Mouse (Mus musculus) embryonic facial prominence, embryonic 12.5 days (tissue): Measurements from ENCODE around the gene Mrpl37. TPM values are rescaled to one million over a fixed set of nuclear protein-coding genes. Genes with fewer than 3 reads are reported as not detected.
A peak's percentile ranks its signal among the peaks of the same experiment; 100 is the strongest.
"Not testable (repeated sequence)": the region's sequence is repeated elsewhere in the genome, so short reads cannot be mapped to it uniquely, and the experiment has no call there.

ENCODE experiments used
- ATAC-seq: fragments of 200-750 bp; cut with Nextera tagmentation; 2 replicates; pipeline ENCODE4 v1.8.0; 2017; ENCODE audit not compliant: insufficient number of reproducible peaks, insufficient read depth, low FRiP score, low TSS enrichment
- H3K27ac ChIP-seq: fragments of 300-500 bp; sonication (generic); 2 replicates; pipeline ENCODE4 v1.5.1; 2016; ENCODE audit warnings: mild to moderate bottlenecking
- H3K27me3 ChIP-seq: fragments of 300-500 bp; sonication (generic); 2 replicates; pipeline ENCODE4 v1.6.1; 2016; ENCODE audit warnings: mild to moderate bottlenecking, moderate library complexity
- H3K36me3 ChIP-seq: fragments of 300-500 bp; sonication (generic); 2 replicates; pipeline ENCODE4 v1.6.1; 2016; ENCODE audit warnings: mild to moderate bottlenecking
- H3K4me1 ChIP-seq: fragments of 300-500 bp; sonication (generic); 2 replicates; pipeline ENCODE4 v1.6.1; 2016
- H3K4me2 ChIP-seq: fragments of 300-500 bp; sonication (generic); replicated peaks from 2 replicates; pipeline ENCODE4 v1.6.1; 2016; ENCODE audit warnings: mild to moderate bottlenecking, moderate library complexity
- H3K4me3 ChIP-seq: fragments of 300-500 bp; sonication (generic); 2 replicates; pipeline ENCODE4 v1.5.1; 2016; ENCODE audit warnings: mild to moderate bottlenecking
- H3K9ac ChIP-seq: fragments of 300-500 bp; sonication (generic); 2 replicates; pipeline ENCODE4 v1.6.1; 2016; ENCODE audit warnings: mild to moderate bottlenecking, moderate library complexity
- H3K9me3 ChIP-seq: fragments of 300-500 bp; sonication (generic); 2 replicates; pipeline ENCODE4 v1.6.1; 2016; ENCODE audit warnings: mild to moderate bottlenecking, moderate library complexity
- WGBS: fragments of 180-500 bp; shearing (Covaris S2); methylation state at CpG from one replicate; pipeline ENCODE4 v1.1.7; 2016; 5-methylcytosine and 5-hydroxymethylcytosine counted together
- polyA plus RNA-seq: library from polyadenylated mRNA; unstranded; fragments of >200 nt; fragmentation: Nextera tagmentation; extraction: Ambion mirVana; gene quantifications from 2 replicates; pipeline ENCODE4 v1.2.1, GENCODE M21; 2016

Gene Mrpl37
- polyA plus RNA-seq = 96.9 and 100 TPM in 2 replicates

DNA sequence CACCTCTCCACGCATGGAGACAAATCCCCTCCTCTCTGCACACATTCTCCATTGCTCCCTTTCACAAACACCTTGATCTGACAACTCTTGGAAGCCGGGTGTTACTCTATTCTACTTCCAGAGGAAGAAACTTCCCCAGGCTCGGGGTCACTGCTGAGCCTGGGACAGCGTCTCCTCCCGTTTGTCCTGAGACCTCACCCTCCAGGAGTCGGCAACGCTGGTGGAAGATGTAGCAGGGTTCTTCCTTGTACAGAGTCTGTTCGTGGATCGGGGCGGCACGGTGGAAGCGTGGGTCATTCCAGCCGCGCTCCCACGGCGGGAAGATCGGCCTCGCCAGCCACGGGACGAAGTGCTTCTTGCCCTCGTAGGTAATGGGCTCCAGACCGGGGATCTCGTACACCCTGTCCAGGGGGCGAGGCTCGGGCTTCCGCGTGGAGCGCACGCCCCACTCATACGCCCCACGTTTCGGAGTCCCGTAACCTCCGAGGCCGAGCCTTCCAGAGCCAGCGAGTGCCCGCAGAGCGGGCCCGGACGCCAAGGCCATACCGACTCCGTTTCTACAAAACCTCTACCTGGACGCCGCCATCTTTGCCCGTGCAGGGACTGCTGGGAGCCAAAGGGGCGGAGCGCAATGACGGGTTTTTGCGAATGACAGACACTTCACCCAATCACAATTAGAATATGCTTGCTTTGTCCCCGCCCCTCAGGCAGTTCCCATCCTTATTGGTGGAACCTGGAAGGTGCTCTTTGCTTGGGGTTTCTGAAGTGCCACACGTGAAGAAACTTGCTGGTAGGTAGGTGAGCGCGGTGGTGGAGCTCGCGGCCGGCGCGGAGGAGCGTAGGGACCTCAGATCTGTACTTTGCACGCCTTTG lies at the start of gene Mrpl37, which contains the start of gene Cyb5rl:
TSS of gene Mrpl37 (minus strand) at position 617 of the 873 bp plus-strand sequence.
TSS of gene Cyb5rl (plus strand) at position 737 of the 873 bp plus-strand sequence.
- under 1% methylated on average over 60 of the region's 60 CpGs for WGBS
- Histone ChIP-seq H3K9ac (peak within 1 kb of the TSS; percentile 89), H3K36me3 (peaks cover 29% of the 10 kb centered on the region), H3K27me3 (no peaks in the 10 kb centered on the region), H3K9me3 (no peaks in the 10 kb centered on the region), H3K4me2 (peak within 1 kb of the TSS; percentile 98), H3K4me1 (peaks cover 17% of the 10 kb centered on the region), H3K4me3 (peak within 1 kb of the TSS; percentile 89), H3K27ac (peak within 1 kb of the TSS; percentile 71)
- peak; percentile 97 for ATAC-seq

DNA sequence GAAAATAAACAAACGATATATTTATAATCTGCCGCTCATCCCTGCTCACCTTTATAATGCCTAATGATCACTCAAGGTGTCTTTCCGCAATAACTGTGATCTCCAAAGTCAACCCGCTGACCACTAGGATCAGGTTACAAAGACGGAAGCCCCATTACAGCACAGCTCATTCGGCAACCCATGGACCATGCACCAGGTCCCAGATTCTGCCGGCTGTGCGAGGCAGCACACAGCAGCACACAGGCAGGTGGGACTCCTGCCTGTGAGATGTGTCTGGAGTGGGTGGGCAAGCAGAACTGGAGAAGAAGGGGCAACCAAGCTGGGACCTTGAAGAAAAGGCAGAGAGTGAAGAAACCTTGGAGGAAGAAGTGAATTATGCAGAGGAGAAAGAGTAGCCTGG lies 47.6 kb upstream of the Mrpl37 start:
- ATAC-seq = no peak
- Histone ChIP-seq H3K9ac (no peak overlapping the region), H3K27me3 (no peaks in the 10 kb centered on the region), H3K27ac (no peak overlapping the region), H3K4me1 (no peaks in the 10 kb centered on the region), H3K36me3 (no peaks in the 10 kb centered on the region), H3K4me3 (no peak overlapping the region), H3K9me3 (no peaks in the 10 kb centered on the region), H3K4me2 (no peak overlapping the region)
- 43% methylated on average over 8 of the region's 8 CpGs for WGBS

DNA sequence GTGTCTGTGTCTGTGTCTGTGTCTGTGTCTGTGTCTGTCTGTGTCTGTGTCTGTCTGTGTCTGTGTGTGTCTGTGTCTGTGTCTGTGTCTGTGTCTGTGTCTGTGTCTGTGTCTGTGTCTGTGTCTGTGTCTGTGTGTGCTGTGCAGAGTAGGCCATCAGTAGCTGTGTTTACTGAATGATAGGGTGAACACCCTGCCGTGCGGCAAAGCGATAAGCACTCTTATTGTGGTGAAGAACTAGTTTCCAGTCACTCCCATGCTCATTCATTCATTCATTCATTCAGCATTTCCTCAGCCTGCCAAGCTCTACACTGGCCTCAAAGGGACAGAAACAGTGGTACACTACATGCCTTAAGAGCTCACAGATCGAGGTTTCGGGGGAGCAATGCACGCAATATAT lies 42.5 kb upstream of the Mrpl37 start:
- H3K27me3 ChIP-seq, H3K27ac ChIP-seq, ATAC-seq, H3K9ac ChIP-seq, H3K9me3 ChIP-seq, H3K4me1 ChIP-seq, H3K4me2 ChIP-seq, H3K4me3 ChIP-seq, H3K36me3 ChIP-seq: not testable (repeated sequence)
- WGBS = 95% methylated on average over 6 of the region's 6 CpGs

DNA sequence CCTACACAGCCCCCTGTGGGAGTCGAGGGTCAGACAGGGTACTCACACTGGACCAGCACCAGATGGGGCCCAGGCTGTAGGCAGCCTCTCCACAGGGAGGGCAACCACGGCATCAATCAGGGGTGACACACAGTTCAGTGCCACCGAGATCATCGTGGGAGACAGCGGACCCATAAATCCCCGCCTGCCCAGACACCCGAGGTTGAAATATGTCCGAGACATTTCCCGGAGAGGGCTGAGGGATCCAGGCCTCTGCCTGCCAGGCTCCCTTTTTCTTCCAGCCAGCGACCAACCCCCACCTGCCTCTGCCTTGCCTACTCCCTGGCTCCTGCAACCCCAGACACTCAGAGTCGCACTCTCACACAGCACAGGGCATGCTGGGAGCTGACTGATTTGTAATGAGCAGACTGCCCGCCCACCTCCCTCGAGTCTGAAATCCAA lies 41.6 kb upstream of the Mrpl37 start:
- Histone ChIP-seq H3K4me3 (no peak overlapping the region), H3K4me2 (no peak overlapping the region), H3K9me3 (no peaks in the 10 kb centered on the region), H3K4me1 (peaks cover 8% of the 10 kb centered on the region; the same call in 1 of the 2 replicates), H3K27me3 (no peaks in the 10 kb centered on the region), H3K36me3 (no peaks in the 10 kb centered on the region), H3K27ac (peak overlapping the region; percentile 58; the same call in 1 of the 2 replicates), H3K9ac (no peak overlapping the region)
- no peak for ATAC-seq
- 45% methylated on average over 13 of the region's 13 CpGs for WGBS

DNA sequence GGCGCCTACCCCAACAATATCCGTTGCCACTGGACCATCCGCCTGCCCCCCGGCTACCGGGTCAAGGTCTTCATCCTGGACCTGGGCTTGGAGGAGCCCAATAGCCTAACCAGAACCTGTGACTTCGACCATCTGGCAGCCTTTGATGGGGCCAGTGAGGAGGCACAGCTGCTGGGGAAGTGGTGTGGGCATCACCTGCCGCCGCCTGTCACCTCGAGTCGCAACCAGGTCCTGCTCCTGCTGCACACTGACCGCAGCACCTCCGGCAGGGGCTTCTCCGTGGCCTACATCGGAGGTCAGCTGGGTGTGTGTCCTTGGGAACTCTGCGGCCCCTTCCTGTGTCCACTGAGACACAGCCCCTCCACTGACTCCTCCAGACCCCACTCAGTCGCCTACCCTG lies 40.1 kb upstream of the Mrpl37 start:
- Histone ChIP-seq H3K9me3 (no peaks in the 10 kb centered on the region), H3K9ac (no peak overlapping the region), H3K27me3 (no peaks in the 10 kb centered on the region), H3K4me2 (no peak overlapping the region), H3K4me1 (peaks cover 8% of the 10 kb centered on the region; the same call in 1 of the 2 replicates), H3K36me3 (no peaks in the 10 kb centered on the region), H3K4me3 (no peak overlapping the region), H3K27ac (no peak overlapping the region)
- 86% methylated on average over 16 of the region's 16 CpGs for WGBS
- no peak for ATAC-seq

DNA sequence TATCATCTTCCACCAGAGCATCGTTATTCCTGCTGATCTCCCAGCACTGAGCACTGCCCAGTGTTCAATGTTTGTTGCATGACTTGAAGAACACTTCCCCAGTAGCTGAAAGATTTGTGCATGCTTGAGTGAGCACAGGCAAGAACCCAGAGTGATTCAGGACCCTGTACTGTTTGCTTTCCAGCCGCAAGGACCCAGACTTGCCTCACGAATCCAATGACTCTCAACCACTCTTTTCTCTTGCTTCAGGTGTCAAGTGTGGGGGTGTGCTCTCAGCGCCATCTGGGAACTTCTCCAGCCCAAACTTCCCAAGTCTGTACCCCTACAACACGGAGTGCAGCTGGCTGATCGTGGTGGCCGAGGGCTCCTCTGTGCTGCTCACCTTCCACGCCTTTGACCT lies 35.6 kb upstream of the Mrpl37 start:
- WGBS = 71% methylated on average over 8 of the region's 8 CpGs
- H3K9ac ChIP-seq = no peak overlapping the region
- no peaks in the 10 kb centered on the region for H3K9me3 ChIP-seq
- ATAC-seq = no peak
- H3K27me3 ChIP-seq = no peaks in the 10 kb centered on the region
- 0 out of 2 replicates have a peak, but pooled peaks cover under 1% of the 10 kb centered on the region for H3K4me1 ChIP-seq
- no peak overlapping the region for H3K4me3 ChIP-seq
- H3K36me3 ChIP-seq = no peaks in the 10 kb centered on the region
- H3K4me2 ChIP-seq = no peak overlapping the region
- no peak overlapping the region for H3K27ac ChIP-seq

DNA sequence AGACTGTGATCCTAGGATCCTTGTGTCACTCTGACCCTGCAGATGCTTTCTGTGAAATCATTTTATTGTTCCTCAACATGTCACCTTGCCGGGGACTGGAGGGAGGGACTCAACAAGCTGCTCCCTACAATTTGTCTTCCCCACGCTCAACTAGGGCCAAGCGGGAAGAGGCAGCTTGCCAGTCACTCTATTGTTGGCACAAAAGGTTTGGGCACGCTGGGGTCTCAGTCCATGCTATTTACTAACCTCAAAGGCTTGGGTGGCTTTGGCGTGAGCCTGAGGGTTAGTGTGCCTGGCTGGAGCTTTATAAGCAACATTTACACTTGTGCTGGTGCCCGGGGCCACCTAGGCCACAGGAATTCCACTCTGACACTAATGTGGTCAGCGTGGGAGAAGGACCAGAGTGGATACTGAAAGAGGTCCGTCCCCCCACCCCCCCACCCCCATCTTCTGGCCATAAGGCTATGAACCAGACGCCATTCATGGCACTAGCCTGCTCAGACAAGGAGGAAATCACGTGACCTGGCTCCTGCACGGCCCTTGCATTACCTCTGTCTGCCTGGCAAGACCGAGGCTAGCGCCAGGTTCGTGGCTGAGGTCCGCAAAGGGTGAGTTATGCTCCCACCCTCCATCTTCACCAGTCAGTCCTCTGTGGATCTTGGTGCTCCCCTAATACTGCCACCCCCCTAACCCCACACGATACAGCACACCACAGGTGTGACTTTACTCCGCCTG lies 32.3 kb upstream of the Mrpl37 start:
- H3K9ac ChIP-seq = no peak overlapping the region
- WGBS = 76% methylated on average over 17 of the region's 17 CpGs
- H3K4me1 ChIP-seq = peaks cover 24% of the 10 kb centered on the region; the same call in 1 of the 2 replicates
- no peak overlapping the region for H3K4me2 ChIP-seq
- H3K4me3 ChIP-seq = no peak overlapping the region
- H3K27ac ChIP-seq = no peak overlapping the region
- H3K9me3 ChIP-seq = no peaks in the 10 kb centered on the region
- no peaks in the 10 kb centered on the region for H3K36me3 ChIP-seq
- no peaks in the 10 kb centered on the region for H3K27me3 ChIP-seq
- ATAC-seq = no peak

DNA sequence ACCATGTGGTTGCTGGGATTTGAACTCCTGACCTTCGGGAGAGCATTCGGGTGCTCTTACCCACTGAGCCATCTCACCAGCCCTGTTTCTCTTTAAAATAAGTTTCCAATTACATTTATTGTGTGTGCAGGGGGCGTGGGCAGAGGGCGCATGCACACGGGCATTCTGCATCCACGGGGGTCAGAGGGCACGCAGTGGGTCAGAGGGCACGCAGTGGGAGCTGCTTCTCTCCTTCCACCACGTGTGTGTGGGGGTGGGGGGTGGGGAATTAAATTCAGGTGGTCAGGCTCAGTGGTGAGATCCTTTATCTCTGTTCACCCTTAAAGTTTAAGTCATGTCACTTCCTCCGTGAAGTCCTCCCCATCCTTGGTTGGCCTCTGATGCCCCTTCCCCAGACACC lies 31.7 kb upstream of the Mrpl37 start:
- ATAC-seq = no peak
- no peak overlapping the region for H3K4me2 ChIP-seq
- no peak overlapping the region for H3K27ac ChIP-seq
- no peak overlapping the region for H3K4me3 ChIP-seq
- H3K36me3 ChIP-seq = no peaks in the 10 kb centered on the region
- no peak overlapping the region for H3K9ac ChIP-seq
- H3K9me3 ChIP-seq = no peaks in the 10 kb centered on the region
- 50% methylated on average over 10 of the region's 10 CpGs for WGBS
- H3K27me3 ChIP-seq = no peaks in the 10 kb centered on the region
- H3K4me1 ChIP-seq = peaks cover 24% of the 10 kb centered on the region; the same call in 1 of the 2 replicates

DNA sequence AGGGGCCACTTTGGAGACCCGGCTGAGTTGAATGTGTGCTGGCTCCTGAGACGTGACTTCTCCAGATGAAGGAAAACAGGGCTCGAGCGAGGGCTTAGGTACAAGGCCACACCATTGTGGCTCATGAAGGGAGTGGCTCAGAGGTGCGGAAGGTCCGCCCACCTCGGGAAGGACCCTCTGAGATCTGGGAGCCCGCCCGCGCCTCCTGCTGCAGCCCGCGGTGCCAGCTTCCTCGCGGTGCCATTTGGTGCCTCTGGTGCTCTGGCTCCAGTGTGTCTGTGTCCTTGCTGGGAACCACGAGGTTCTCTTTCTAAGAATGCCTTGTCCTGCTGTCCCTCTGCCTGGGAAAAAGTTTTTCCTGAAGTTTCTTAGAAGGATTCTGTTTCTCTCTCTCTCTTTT lies 31.2 kb upstream of the Mrpl37 start:
- WGBS = 56% methylated on average over 15 of the region's 15 CpGs
- Histone ChIP-seq H3K9ac (no peak overlapping the region), H3K9me3 (no peaks in the 10 kb centered on the region), H3K36me3 (no peaks in the 10 kb centered on the region), H3K27ac (no peak overlapping the region), H3K27me3 (no peaks in the 10 kb centered on the region), H3K4me2 (no peak overlapping the region), H3K4me1 (peaks cover 24% of the 10 kb centered on the region; the same call in 1 of the 2 replicates), H3K4me3 (no peak overlapping the region)
- no peak for ATAC-seq

DNA sequence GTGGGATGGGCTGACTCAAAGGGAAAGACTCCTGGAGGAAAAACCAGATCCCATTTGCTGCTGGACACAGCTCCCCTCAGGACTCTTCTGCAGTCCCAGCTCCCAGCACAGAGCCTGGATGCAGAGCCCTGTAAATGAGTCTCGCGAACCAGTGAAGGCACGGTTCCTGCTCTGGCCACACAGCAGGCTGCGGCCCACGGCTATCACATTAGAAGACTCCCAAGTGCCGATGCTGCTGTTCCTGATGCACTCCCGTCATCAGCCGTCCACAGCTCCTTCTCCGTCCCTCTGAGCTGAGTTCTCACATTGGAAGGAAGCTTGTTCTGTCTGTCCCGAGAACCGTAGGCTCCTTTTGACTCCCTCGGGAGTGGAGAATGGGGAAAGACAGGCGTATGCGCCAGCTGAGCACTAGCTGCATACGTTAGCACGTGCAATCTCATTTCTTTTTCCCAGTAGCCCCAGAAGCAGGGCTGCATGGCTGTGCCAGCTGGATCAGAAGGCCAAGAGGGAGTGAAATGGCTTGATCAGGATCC lies 30.2 kb upstream of the Mrpl37 start, which contains the start of gene Cdcp2:
TSS of gene Cdcp2 (plus strand) at position 51 of the 533 bp plus-strand sequence.
- H3K4me2 ChIP-seq = no peak within 1 kb of the TSS
- H3K4me3 ChIP-seq = no peak within 1 kb of the TSS
- ATAC-seq = no peak
- no peaks in the 10 kb centered on the region for H3K9me3 ChIP-seq
- H3K4me1 ChIP-seq = peaks cover 24% of the 10 kb centered on the region; the same call in 1 of the 2 replicates
- H3K9ac ChIP-seq = peak within 1 kb of the TSS; percentile 19; the same call in 1 of the 2 replicates
- 59% methylated on average over 16 of the region's 16 CpGs for WGBS
- H3K27ac ChIP-seq = no peak within 1 kb of the TSS
- no peaks in the 10 kb centered on the region for H3K27me3 ChIP-seq
- H3K36me3 ChIP-seq = no peaks in the 10 kb centered on the region

DNA sequence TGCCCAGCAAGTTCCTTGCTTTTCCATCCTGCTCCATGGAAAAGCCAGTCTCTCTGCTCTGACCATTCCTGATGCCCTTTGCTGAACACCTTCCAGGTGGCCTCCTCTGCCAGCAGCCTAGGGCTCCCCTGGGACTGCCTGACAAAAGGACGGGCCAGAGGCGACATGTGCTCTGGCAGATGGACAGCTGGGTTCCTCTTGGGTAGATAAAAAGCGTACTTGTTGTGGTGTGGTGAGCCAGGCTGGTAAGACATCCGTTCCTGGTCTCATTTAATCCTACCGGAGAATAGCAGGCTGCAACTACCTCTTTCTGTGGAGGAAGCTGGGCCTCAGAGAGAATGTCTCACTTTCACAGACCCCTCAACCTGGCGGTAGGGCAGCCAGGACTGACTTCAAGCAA lies 29.4 kb upstream of the Mrpl37 start:
- 25% methylated on average over 6 of the region's 6 CpGs for WGBS
- no peaks in the 10 kb centered on the region for H3K9me3 ChIP-seq
- no peak overlapping the region for H3K27ac ChIP-seq
- no peak overlapping the region for H3K9ac ChIP-seq
- H3K27me3 ChIP-seq = no peaks in the 10 kb centered on the region
- peaks cover 24% of the 10 kb centered on the region; the same call in 1 of the 2 replicates for H3K4me1 ChIP-seq
- no peak for ATAC-seq
- no peak overlapping the region for H3K4me2 ChIP-seq
- H3K4me3 ChIP-seq = no peak overlapping the region
- H3K36me3 ChIP-seq = no peaks in the 10 kb centered on the region
